Comparison of ENCODE assay signal across 8 mouse cellular contexts in the genomic region with DNA sequence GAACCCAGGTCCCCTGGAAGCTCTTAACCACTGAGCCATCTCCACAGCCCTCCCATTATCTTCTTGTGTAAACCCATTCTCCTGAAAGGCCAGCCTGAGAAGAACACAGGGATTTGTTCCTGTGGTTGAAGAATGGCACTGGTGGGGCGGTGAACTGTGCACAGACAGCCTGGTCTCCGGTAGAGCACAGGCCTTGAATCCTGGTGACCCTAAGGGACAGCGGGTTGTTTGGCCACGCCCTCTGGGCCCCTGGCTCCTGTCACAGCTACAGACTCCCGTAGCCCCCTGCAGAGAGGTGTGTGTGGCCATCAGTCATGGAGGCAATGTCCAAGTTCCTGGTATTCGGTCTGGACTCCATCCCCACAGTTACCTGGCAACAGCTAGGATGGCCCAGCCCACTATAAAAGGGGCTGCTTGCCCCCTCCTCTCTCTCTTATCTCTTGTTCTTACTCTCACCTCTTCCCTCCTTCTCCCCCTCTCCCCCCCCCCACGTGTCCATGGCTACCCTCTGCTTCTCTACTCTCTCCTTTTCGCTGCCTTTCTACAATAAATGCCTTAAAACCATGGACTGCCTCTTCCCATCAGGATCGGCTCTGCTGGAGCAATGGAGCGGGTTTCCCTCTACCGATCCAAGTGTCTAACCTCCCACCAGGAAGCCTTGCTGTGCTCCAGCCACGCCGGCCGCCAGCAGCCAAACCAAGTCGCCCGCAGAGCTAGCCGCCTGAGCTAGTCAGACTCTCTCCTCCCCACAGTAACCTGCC. TPM values are rescaled to one million over a fixed set of nuclear protein-coding genes. Genes with fewer than 3 reads are reported as not detected.
DNase-seq lines count a peak whose midpoint lies in the region; ATAC-seq lines count a peak whose summit lies in the region.
"Had no signal": no experiment of that assay in that cellular context is flagged by ENCODE, and none has a peak within 500 bp of the region (broad histone marks: within the 10 kb centered on the region; RNA-seq: fewer than 3 reads in every experiment).

No protein-coding gene starts in this region.

- H3K9ac ChIP-seq in lung, embryonic 16.5 days (ENCODE audit: low read length) = no peak overlapping the region
- H3K9ac ChIP-seq in forebrain, embryonic 12.5 days = no peak overlapping the region
- H3K9ac ChIP-seq in limb, embryonic 12.5 days (replicated peaks) = no peak overlapping the region

- no peak overlapping the region for H3K4me2 ChIP-seq in lung, embryonic 16.5 days (ENCODE audit: low read depth, low read length)
- H3K4me2 ChIP-seq in forebrain, embryonic 12.5 days = peak overlapping the region; percentile 32
- H3K4me2 ChIP-seq in limb, embryonic 12.5 days = peak overlapping the region; percentile 22

- peaks cover 3% of the 10 kb centered on the region; the same call in 1 of the 2 replicates for H3K9me3 ChIP-seq in lung, embryonic 16.5 days (ENCODE audit: control insufficient read depth, low read length)
- 0 out of 2 replicates have a peak, but pooled peaks cover 4% of the 10 kb centered on the region for H3K9me3 ChIP-seq in forebrain, embryonic 12.5 days
- 0 out of 2 replicates have a peak, but pooled peaks cover 9% of the 10 kb centered on the region for H3K9me3 ChIP-seq in limb, embryonic 12.5 days

- H3K36me3 ChIP-seq in lung, embryonic 16.5 days (ENCODE audit: control insufficient read depth, insufficient read depth, low read length) = no peaks in the 10 kb centered on the region
- no peaks in the 10 kb centered on the region for H3K36me3 ChIP-seq in forebrain, embryonic 12.5 days (replicated peaks)
- H3K36me3 ChIP-seq in limb, embryonic 12.5 days = no peaks in the 10 kb centered on the region

- H3K4me3 ChIP-seq in lung, embryonic 16.5 days (ENCODE audit: low read length) = no peak overlapping the region
- H3K4me3 ChIP-seq in forebrain, embryonic 12.5 days (replicated peaks) = no peak overlapping the region
- H3K4me3 ChIP-seq in limb, embryonic 12.5 days (replicated peaks) = no peak overlapping the region
- H3K4me3 ChIP-seq: left cerebral cortex, adult 2 months had no signal

- no peak overlapping the region for H3K27ac ChIP-seq in lung, embryonic 16.5 days (ENCODE audit: low read length)
- no peak overlapping the region for H3K27ac ChIP-seq in forebrain, embryonic 12.5 days
- H3K27ac ChIP-seq in limb, embryonic 12.5 days = no peak overlapping the region
- H3K27ac ChIP-seq: left cerebral cortex, adult 2 months had no signal

- H3K4me1 ChIP-seq in lung, embryonic 16.5 days (replicated peaks; ENCODE audit: control insufficient read depth, insufficient read depth, low read length) = no peaks in the 10 kb centered on the region
- peaks cover 12% of the 10 kb centered on the region for H3K4me1 ChIP-seq in forebrain, embryonic 12.5 days
- peaks cover 4% of the 10 kb centered on the region for H3K4me1 ChIP-seq in limb, embryonic 12.5 days (replicated peaks)

- DNase-seq in lung, adult 18-20 months = no peak
- DNase-seq in retina, postnatal 1 day = peak; percentile 27
- DNase-seq in thymus, postnatal 36 days = no peak
- no peak for DNase-seq in thymus, postnatal 14 days

- H3K27me3 ChIP-seq in lung, embryonic 16.5 days (ENCODE audit: control insufficient read depth, insufficient read depth, low read depth, low read length) = peaks cover 5% of the 10 kb centered on the region; the same call in 1 of the 2 replicates
- H3K27me3 ChIP-seq in forebrain, embryonic 12.5 days = peaks cover 19% of the 10 kb centered on the region; the same call in 1 of the 2 replicates
- H3K27me3 ChIP-seq in limb, embryonic 12.5 days = peaks cover 12% of the 10 kb centered on the region

- WGBS in lung, embryonic 16.5 days = 25% methylated on average over 17 of the region's 17 CpGs
- 15% methylated on average over 17 of the region's 17 CpGs for WGBS in forebrain, embryonic 12.5 days
- WGBS in limb, embryonic 12.5 days = 30% methylated on average over 17 of the region's 17 CpGs

- peak; percentile 28; the same call in 1 of the 2 replicates for ATAC-seq in lung, embryonic 16.5 days (ENCODE audit: low read depth)
- no peak for ATAC-seq in forebrain, embryonic 12.5 days (ENCODE audit: low FRiP score)
- ATAC-seq in limb, embryonic 12.5 days (ENCODE audit: insufficient number of reproducible peaks, insufficient read depth, low FRiP score, low TSS enrichment, low read depth) = no peak

RNA-seq across cellular contexts. Expression of gene Crygn, which starts 20.5 kb away (rescaled TPM):
- 3.2 and 3.4 TPM in 2 replicates for polyA plus RNA-seq in lung, embryonic 16.5 days (2015; fragmentation: Nextera tagmentation; extraction: Ambion mirVana)
- not detected in 2 replicates for polyA plus RNA-seq in forebrain, embryonic 12.5 days (2016; fragmentation: Nextera tagmentation; extraction: Ambion mirVana)
- polyA plus RNA-seq in limb, embryonic 12.5 days (2016; fragmentation: Nextera tagmentation; extraction: Ambion mirVana) = 1.6 TPM in 1 of 2 replicates, not detected in the other

RNA-seq across cellular contexts. Expression of gene Wdr86, which starts 47.7 kb away (rescaled TPM):
- polyA plus RNA-seq in lung, embryonic 16.5 days (2015; fragmentation: Nextera tagmentation; extraction: Ambion mirVana) = 30.5 and 31.5 TPM in 2 replicates
- 6.6 and 10.1 TPM in 2 replicates for polyA plus RNA-seq in forebrain, embryonic 12.5 days (2016; fragmentation: Nextera tagmentation; extraction: Ambion mirVana)
- polyA plus RNA-seq in limb, embryonic 12.5 days (2016; fragmentation: Nextera tagmentation; extraction: Ambion mirVana) = 40.3 and 44.8 TPM in 2 replicates
